Comparison of ENCODE assay signal across 23 mouse cellular contexts in genomic region chr2:149812899-149813298, GRCm38 (mm10). TPM values are rescaled to one million over a fixed set of nuclear protein-coding genes. Genes with fewer than 3 reads are reported as not detected.
DNase-seq lines count a peak whose midpoint lies in the region; ATAC-seq and TF ChIP-seq lines count a peak whose summit lies in the region.
"Had no signal": no experiment of that assay in that cellular context is flagged by ENCODE, and none has a peak within 500 bp of the region (broad histone marks: within the 10 kb centered on the region; RNA-seq: fewer than 3 reads in every experiment).

No protein-coding gene starts in this region.

- H3K4me1 ChIP-seq in hindbrain, postnatal 0 days (ENCODE audit: insufficient read depth, low read length) = no peaks in the 10 kb centered on the region
- no peaks in the 10 kb centered on the region for H3K4me1 ChIP-seq in hindbrain, embryonic 10.5 days (replicated peaks)
- H3K4me1 ChIP-seq in brown adipose tissue, adult 24 weeks (ENCODE audit: control insufficient read depth, insufficient read depth, insufficient read length, low read length) = peaks cover 5% of the 10 kb centered on the region
- H3K4me1 ChIP-seq: embryonic facial prominence, embryonic 10.5 days; embryonic facial prominence, embryonic 12.5 days; forebrain, embryonic 13.5 days; forebrain, embryonic 15.5 days had no signal

- peak; percentile 64 for ATAC-seq in cerebellum, adult (ENCODE audit: insufficient number of reproducible peaks, low FRiP score, low TSS enrichment)
- ATAC-seq in hindbrain, postnatal 0 days = peak; percentile 63; the same call in 1 of the 2 replicates
- ATAC-seq: CD4-positive, CD25-positive, alpha-beta regulatory T cell, adult 4 months; forebrain, embryonic 13.5 days; forebrain, embryonic 15.5 days; forebrain, postnatal 0 days had no signal

- no peaks in the 10 kb centered on the region for H3K27me3 ChIP-seq in hindbrain, postnatal 0 days (ENCODE audit: insufficient read depth, low read length)
- no peaks in the 10 kb centered on the region for H3K27me3 ChIP-seq in hindbrain, embryonic 10.5 days (ENCODE audit: insufficient read depth, poor library complexity, severe bottlenecking)
- H3K27me3 ChIP-seq: CH12.LX; embryonic facial prominence, embryonic 12.5 days; forebrain, embryonic 13.5 days; forebrain, embryonic 15.5 days had no signal

- peak; percentile 32 for DNase-seq in adrenal gland, postnatal 10 days
- DNase-seq in adrenal gland, postnatal 4 days (ENCODE audit: low spot score in 2 of 2) = no peak
- DNase-seq in cerebellum, adult 9-10 months = no peak
- DNase-seq in hindbrain, postnatal 0 days (ENCODE audit: low spot score) = no peak
- DNase-seq in hindbrain, embryonic 10.5 days (ENCODE audit: low spot score) = no peak
- DNase-seq: adrenal gland, adult 8-10 months; adrenal gland, postnatal 36 days; B cell, adult 2 months; cerebellum, adult 11 months; cerebellum, adult 8-10 months; cerebellum, postnatal 14 days; forebrain, postnatal 0 days had no signal

- no peak overlapping the region for H3K4me2 ChIP-seq in hindbrain, postnatal 0 days (ENCODE audit: low read depth, low read length)
- H3K4me2 ChIP-seq: embryonic facial prominence, embryonic 12.5 days; forebrain, embryonic 13.5 days; forebrain, embryonic 15.5 days had no signal

- no peaks in the 10 kb centered on the region for H3K36me3 ChIP-seq in hindbrain, postnatal 0 days (ENCODE audit: insufficient read depth, low read length)
- H3K36me3 ChIP-seq in hindbrain, embryonic 10.5 days = no peaks in the 10 kb centered on the region
- H3K36me3 ChIP-seq: embryonic facial prominence, embryonic 10.5 days; embryonic facial prominence, embryonic 12.5 days; forebrain, embryonic 15.5 days; G1E had no signal

- 94% methylated on average over 2 of the region's 2 CpGs for WGBS in hindbrain, postnatal 0 days
- WGBS in hindbrain, embryonic 10.5 days = 96% methylated on average over 2 of the region's 2 CpGs

- H3K27ac ChIP-seq in hindbrain, postnatal 0 days = no peak overlapping the region
- no peak overlapping the region for H3K27ac ChIP-seq in hindbrain, embryonic 10.5 days
- H3K27ac ChIP-seq in brown adipose tissue, adult 24 weeks (replicated peaks; ENCODE audit: low read depth, low read length) = peak overlapping the region; percentile 53; the same call in 1 of the 2 replicates
- H3K27ac ChIP-seq: embryonic facial prominence, embryonic 10.5 days; embryonic facial prominence, embryonic 12.5 days; forebrain, embryonic 13.5 days; forebrain, embryonic 15.5 days had no signal

- TF ChIP-seq CTCF in hindbrain, postnatal 0 days (IDR thresholded peaks at IDR 0.05; ENCODE audit: low read depth) = no peak

- no peaks in the 10 kb centered on the region for H3K9me3 ChIP-seq in hindbrain, postnatal 0 days (ENCODE audit: low read length)
- no peaks in the 10 kb centered on the region for H3K9me3 ChIP-seq in hindbrain, embryonic 10.5 days
- H3K9me3 ChIP-seq: embryonic facial prominence, embryonic 10.5 days; embryonic facial prominence, embryonic 12.5 days; forebrain, embryonic 13.5 days; forebrain, embryonic 15.5 days had no signal

- H3K9ac ChIP-seq in hindbrain, postnatal 0 days (replicated peaks; ENCODE audit: low read length) = no peak overlapping the region
- H3K9ac ChIP-seq: embryonic facial prominence, embryonic 12.5 days; forebrain, embryonic 13.5 days; forebrain, embryonic 15.5 days; forebrain, postnatal 0 days had no signal

- H3K4me3 ChIP-seq in hindbrain, postnatal 0 days (ENCODE audit: low read length) = no peak overlapping the region
- no peak overlapping the region for H3K4me3 ChIP-seq in hindbrain, embryonic 10.5 days
- no peak overlapping the region for H3K4me3 ChIP-seq in brown adipose tissue, adult 24 weeks (ENCODE audit: insufficient read depth, low read depth, low read length)
- H3K4me3 ChIP-seq: embryonic facial prominence, embryonic 10.5 days; embryonic facial prominence, embryonic 12.5 days; forebrain, embryonic 13.5 days; forebrain, embryonic 15.5 days had no signal

RNA-seq across cellular contexts. Expression of gene Syndig1, which starts 16.1 kb away (rescaled TPM):
- total RNA-seq in adrenal gland, postnatal 10 days (2021) = 1 to 10 TPM; 1.7 to 2.3 TPM
- 1 to 10 TPM; 2.9 to 3.5 TPM for total RNA-seq in adrenal gland, postnatal 4 days (2021)
- total RNA-seq in hindbrain, postnatal 0 days (2014; rRNA removed) = 45.5 and 51.1 TPM in 2 replicates
- polyA plus RNA-seq in hindbrain, postnatal 0 days (2015; fragmentation: Nextera tagmentation; extraction: Ambion mirVana) = 38.3 and 39.2 TPM in 2 replicates
- 2.9 and 6.7 TPM in 2 replicates for polyA plus RNA-seq in hindbrain, embryonic 10.5 days (2016; fragmentation: Nextera tagmentation; extraction: Ambion mirVana)
- 1.2 TPM in 1 of 2 replicates, not detected in the other for polyA plus RNA-seq in brown adipose tissue, adult 24 weeks (2012; ENCODE audit: insufficient read depth, insufficient read length, missing spikeins)
- total RNA-seq: CH12.LX had no signal
- polyA plus RNA-seq: CD4-positive, CD25-positive, alpha-beta regulatory T cell, adult 4 months; G1E had no signal

RNA-seq across cellular contexts. Expression of gene C530025M09Rik, which starts 18.1 kb away (rescaled TPM):
- not detected for total RNA-seq in adrenal gland, postnatal 10 days (2021)
- not detected for total RNA-seq in adrenal gland, postnatal 4 days (2021)
- not detected in 2 replicates for total RNA-seq in hindbrain, postnatal 0 days (2014; rRNA removed)
- 1.9 and 2.1 TPM in 2 replicates for polyA plus RNA-seq in hindbrain, postnatal 0 days (2015; fragmentation: Nextera tagmentation; extraction: Ambion mirVana)
- 0.41 TPM in 1 of 2 replicates, not detected in the other for polyA plus RNA-seq in hindbrain, embryonic 10.5 days (2016; fragmentation: Nextera tagmentation; extraction: Ambion mirVana)
- not detected in 2 replicates for polyA plus RNA-seq in brown adipose tissue, adult 24 weeks (2012; ENCODE audit: insufficient read depth, insufficient read length, missing spikeins)
- total RNA-seq: adrenal gland, adult 8-10 months; adrenal gland, postnatal 36 days; CH12.LX; G1E had no signal
- polyA plus RNA-seq: CD4-positive, CD25-positive, alpha-beta regulatory T cell, adult 4 months; embryonic facial prominence, embryonic 10.5 days; embryonic facial prominence, embryonic 14.5 days; forebrain, embryonic 11.5 days; G1E had no signal

Comparison
In these comparisons a context has a peak if more than half of its experiments do, and no peak if none do; other contexts are left out.
1. RNA of gene Syndig1, which starts 16.1 kb away (total RNA-seq): 45.5 to 51.1 TPM in hindbrain, postnatal 0 days; 2.9 to 3.5 TPM in adrenal gland, postnatal 4 days and 1.7 to 2.3 TPM in adrenal gland, postnatal 10 days; every median in the first group is over 10 times any median in the second.